Mouse (Mus musculus) midbrain, embryonic 16.5 days (tissue): ENCODE data around the gene Abhd17c. TPM values are rescaled to one million over a fixed set of nuclear protein-coding genes. Genes with fewer than 3 reads are reported as not detected.

Experiments
- ATAC-seq: fragments of 200-750 bp; cut with Nextera tagmentation; 2 replicates; pipeline ENCODE4 v1.8.0; 2017; ENCODE audit warnings: moderate TSS enrichment
- H3K27ac ChIP-seq: fragments of 300-500 bp; sonication (generic); 2 replicates; pipeline ENCODE4 v1.5.1; 2014; ENCODE audit warnings: mild to moderate bottlenecking, low read length, mixed read lengths
- H3K27me3 ChIP-seq: fragments of 300-500 bp; sonication (generic); 2 replicates; pipeline ENCODE4 v1.6.1; 2014; ENCODE audit warnings: low read depth, low read length, mixed read lengths; ENCODE audit not compliant: control insufficient read depth, insufficient read depth
- H3K36me3 ChIP-seq: fragments of 300-500 bp; sonication (generic); 2 replicates; pipeline ENCODE4 v1.6.1; 2014; ENCODE audit warnings: mild to moderate bottlenecking, low read length, moderate library complexity, mixed read lengths; ENCODE audit not compliant: control insufficient read depth, insufficient read depth
- H3K4me1 ChIP-seq: fragments of 300-500 bp; sonication (generic); 2 replicates; pipeline ENCODE4 v1.6.1; 2014; ENCODE audit warnings: mild to moderate bottlenecking, low read length, mixed read lengths; ENCODE audit not compliant: control insufficient read depth, insufficient read depth
- H3K4me2 ChIP-seq: fragments of 300-500 bp; sonication (generic); 2 replicates; pipeline ENCODE4 v1.6.1; 2014; ENCODE audit warnings: mild to moderate bottlenecking, low read length, mixed read lengths
- H3K4me3 ChIP-seq: fragments of 300-500 bp; sonication (generic); 2 replicates; pipeline ENCODE4 v1.5.1; 2014; ENCODE audit warnings: low read depth, mild to moderate bottlenecking, low read length, moderate library complexity, mixed read lengths
- H3K9ac ChIP-seq: fragments of 300-500 bp; sonication (generic); 2 replicates; pipeline ENCODE4 v1.6.1; 2014; ENCODE audit warnings: low read depth, low read length, mixed read lengths
- H3K9me3 ChIP-seq: fragments of 300-500 bp; sonication (generic); replicated peaks from 2 replicates; pipeline ENCODE4 v1.6.1; 2014; ENCODE audit warnings: mild to moderate bottlenecking, low read length, mixed read lengths; ENCODE audit not compliant: control insufficient read depth, poor library complexity, severe bottlenecking
- WGBS: fragments of 180-500 bp; shearing (Covaris S2); extraction: QIAGEN DNeasy Blood & Tissue Kit; methylation state at CpG from one replicate; pipeline ENCODE4 v1.1.7; 2014; 5-methylcytosine and 5-hydroxymethylcytosine counted together
- polyA plus RNA-seq: library from polyadenylated mRNA; unstranded; fragments of >200 nt; fragmentation: Nextera tagmentation; extraction: Ambion mirVana; gene quantifications from 2 replicates; pipeline ENCODE4 v1.2.1, GENCODE M21; 2015

Gene Abhd17c
- polyA plus RNA-seq, 1 experiment from 2014 or later, result 18.7 TPM

- Histone ChIP-seq H3K9me3 (no peaks in the 10 kb centered on the region), H3K4me2 (no peak overlapping the region), H3K4me3 (no peak overlapping the region), H3K9ac (no peak overlapping the region), H3K36me3 (no peaks in the 10 kb centered on the region), H3K27ac (no peak overlapping the region), H3K27me3 (no peaks in the 10 kb centered on the region), H3K4me1 (no peaks in the 10 kb centered on the region)
- 84% methylated on average over 4 of the region's 4 CpGs for WGBS
- ATAC-seq, result no peak
Observed at GRCm38 (mm10) chr7:84163585-84163984, 11.9 kb upstream of the Abhd17c start.

- Histone ChIP-seq H3K4me1 (no peaks in the 10 kb centered on the region), H3K27ac (no peak overlapping the region), H3K9ac (no peak overlapping the region), H3K4me3 (no peak overlapping the region), H3K4me2 (no peak overlapping the region), H3K36me3 (no peaks in the 10 kb centered on the region), H3K27me3 (no peaks in the 10 kb centered on the region), H3K9me3 (no peaks in the 10 kb centered on the region; the same call in 1 of the 2 replicates)
- WGBS, result 95% methylated on average over 2 of the region's 2 CpGs
- no peak for ATAC-seq
Observed at GRCm38 (mm10) chr7:84159414-84159813, 7.7 kb upstream of the Abhd17c start.

- Histone ChIP-seq H3K9ac (no peak overlapping the region), H3K4me3 (no peak overlapping the region), H3K4me1 (peaks cover 16% of the 10 kb centered on the region), H3K9me3 (no peaks in the 10 kb centered on the region; the same call in 1 of the 2 replicates), H3K27ac (no peak overlapping the region), H3K4me2 (no peak overlapping the region), H3K27me3 (no peaks in the 10 kb centered on the region), H3K36me3 (no peaks in the 10 kb centered on the region)
- 90% methylated on average over 4 of the region's 4 CpGs for WGBS
- ATAC-seq, result no peak
Observed at GRCm38 (mm10) chr7:84153821-84154220, 2.1 kb upstream of the Abhd17c start.

GRCm38 (mm10) chr7:84152821-84153220 is 1.1 kb upstream of the Abhd17c start:
- no peaks in the 10 kb centered on the region; the same call in 1 of the 2 replicates for H3K9me3 ChIP-seq
- H3K9ac ChIP-seq, result no peak overlapping the region
- no peak overlapping the region for H3K27ac ChIP-seq
- H3K27me3 ChIP-seq, result no peaks in the 10 kb centered on the region
- peaks cover 22% of the 10 kb centered on the region for H3K4me1 ChIP-seq
- WGBS, result 71% methylated on average over 4 of the region's 4 CpGs
- H3K4me3 ChIP-seq, result no peak overlapping the region; the same call in 1 of the 2 replicates
- no peak for ATAC-seq
- no peaks in the 10 kb centered on the region for H3K36me3 ChIP-seq
- H3K4me2 ChIP-seq, result peak overlapping the region; percentile 99

GRCm38 (mm10) chr7:84152374-84152773 is 681 bp upstream of the Abhd17c start:
- ATAC-seq, result peak; percentile 29
- Histone ChIP-seq H3K4me3 (peak overlapping the region; percentile 95), H3K9ac (peak overlapping the region; percentile 94), H3K27me3 (no peaks in the 10 kb centered on the region), H3K4me2 (peak overlapping the region; percentile 99), H3K36me3 (no peaks in the 10 kb centered on the region), H3K4me1 (peaks cover 22% of the 10 kb centered on the region), H3K27ac (peak overlapping the region; percentile 96), H3K9me3 (no peaks in the 10 kb centered on the region; the same call in 1 of the 2 replicates)
- 59% methylated on average over 6 of the region's 6 CpGs for WGBS

- Histone ChIP-seq H3K9me3 (no peaks in the 10 kb centered on the region; the same call in 1 of the 2 replicates), H3K36me3 (no peaks in the 10 kb centered on the region), H3K9ac (peak overlapping the region; percentile 94), H3K4me2 (peak overlapping the region; percentile 99), H3K27ac (peak overlapping the region; percentile 96), H3K4me3 (peak overlapping the region; percentile 95), H3K4me1 (peaks cover 26% of the 10 kb centered on the region), H3K27me3 (no peaks in the 10 kb centered on the region)
- under 1% methylated on average over 18 of the region's 55 CpGs for WGBS
- ATAC-seq, result peak; percentile 97
Observed at GRCm38 (mm10) chr7:84151960-84152334, 254 bp upstream of the Abhd17c start.

GRCm38 (mm10) chr7:84150361-84151000 is 1.2 kb downstream of the Abhd17c start:
- 8% methylated on average over 13 of the region's 13 CpGs for WGBS
- H3K27ac ChIP-seq, result peak overlapping the region; percentile 96; the same call in 1 of the 2 replicates
- H3K36me3 ChIP-seq, result no peaks in the 10 kb centered on the region
- H3K9me3 ChIP-seq, result no peaks in the 10 kb centered on the region; the same call in 1 of the 2 replicates
- no peaks in the 10 kb centered on the region for H3K27me3 ChIP-seq
- H3K9ac ChIP-seq, result peak overlapping the region; percentile 94
- ATAC-seq, result 0 out of 2 replicates have a peak, but pooled peaks have one; percentile 0
- peak overlapping the region; percentile 95 for H3K4me3 ChIP-seq
- peak overlapping the region; percentile 99 for H3K4me2 ChIP-seq
- peaks cover 35% of the 10 kb centered on the region for H3K4me1 ChIP-seq

GRCm38 (mm10) chr7:84149821-84150220 is 1.9 kb downstream of the Abhd17c start:
- Histone ChIP-seq H3K27me3 (no peaks in the 10 kb centered on the region), H3K4me1 (peaks cover 40% of the 10 kb centered on the region), H3K4me3 (peak overlapping the region; percentile 95), H3K9me3 (no peaks in the 10 kb centered on the region), H3K9ac (peak overlapping the region; percentile 94), H3K27ac (no peak overlapping the region), H3K36me3 (no peaks in the 10 kb centered on the region), H3K4me2 (peak overlapping the region; percentile 99)
- no peak for ATAC-seq
- 66% methylated on average over 4 of the region's 4 CpGs for WGBS

- Histone ChIP-seq H3K27me3 (no peaks in the 10 kb centered on the region), H3K4me1 (peaks cover 40% of the 10 kb centered on the region), H3K36me3 (no peaks in the 10 kb centered on the region), H3K27ac (no peak overlapping the region), H3K4me2 (peak overlapping the region; percentile 99), H3K9ac (no peak overlapping the region), H3K9me3 (no peaks in the 10 kb centered on the region), H3K4me3 (no peak overlapping the region)
- no peak for ATAC-seq
- 77% methylated on average over 3 of the region's 3 CpGs for WGBS
Observed at GRCm38 (mm10) chr7:84148896-84149295, 2.8 kb downstream of the Abhd17c start.
